8 mouse cellular contexts compared by ENCODE assay signal in the genomic region with DNA sequence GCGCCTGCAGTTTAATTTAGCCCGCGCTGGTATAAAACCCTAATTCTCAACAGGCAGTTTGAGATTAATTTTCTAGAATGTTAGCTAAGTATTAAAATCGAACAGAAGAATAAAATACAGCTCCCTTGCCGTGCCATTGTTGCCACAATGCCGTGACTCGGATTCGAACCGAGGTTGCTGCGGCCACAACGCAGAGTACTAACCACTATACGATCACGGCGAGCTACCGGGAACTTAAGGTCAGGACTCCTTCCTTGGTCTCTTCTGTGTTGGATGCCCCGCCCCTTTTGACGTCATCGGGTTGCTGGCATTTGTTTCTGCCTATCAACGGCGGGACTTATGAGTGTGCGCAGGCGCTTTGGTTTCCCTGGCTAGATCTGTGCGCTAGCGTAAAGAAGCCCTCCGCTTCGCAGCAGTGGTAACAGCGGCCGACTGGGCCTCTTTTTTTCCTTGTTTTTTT. TPM values are rescaled to one million over a fixed set of nuclear protein-coding genes. Genes with fewer than 3 reads are reported as not detected.
DNase-seq lines count a peak whose midpoint lies in the region; ATAC-seq lines count a peak whose summit lies in the region.

No protein-coding gene starts in this region.

- H3K27me3 ChIP-seq in hindbrain, embryonic 13.5 days = peaks cover 3% of the 10 kb centered on the region; the same call in 1 of the 2 replicates

- peak overlapping the region; percentile 76 for H3K9ac ChIP-seq in hindbrain, embryonic 13.5 days

- H3K9me3 ChIP-seq in hindbrain, embryonic 13.5 days = no peaks in the 10 kb centered on the region

- H3K27ac ChIP-seq in hindbrain, embryonic 13.5 days = peak overlapping the region; percentile 88

- under 1% methylated on average over 28 of the region's 28 CpGs for WGBS in hindbrain, embryonic 13.5 days

- no peaks in the 10 kb centered on the region for H3K36me3 ChIP-seq in hindbrain, embryonic 13.5 days

- ATAC-seq in hindbrain, embryonic 13.5 days (ENCODE audit: low FRiP score) = peak; percentile 93

- peak overlapping the region; percentile 50 for H3K4me3 ChIP-seq in hindbrain, embryonic 13.5 days

- H3K4me2 ChIP-seq in hindbrain, embryonic 13.5 days = peak overlapping the region; percentile 40

- DNase-seq in Muller cell, postnatal 12 days (ENCODE audit: inconsistent ontology term) = peak; percentile 95
- peak; percentile 97 for DNase-seq in cerebellum, adult 9-11 months
- peak; percentile 95 to 97 for DNase-seq in frontal cortex, postnatal 10 days (ENCODE audit: low spot score in 2 of 2)
- DNase-seq in layer of hippocampus, postnatal 25 days (ENCODE audit: extremely low spot score in 1 of 2, low spot score in 1 of 2) = peak; percentile 97 to 99
- peak; percentile 97 for DNase-seq in lung, postnatal 25 days (ENCODE audit: low spot score)
- DNase-seq in retina, embryonic 14.5 days (ENCODE audit: low spot score) = peak; percentile 99
- peak; percentile 98 for DNase-seq in thymus, postnatal 4 days

- H3K4me1 ChIP-seq in hindbrain, embryonic 13.5 days (replicated peaks) = peaks cover 9% of the 10 kb centered on the region

RNA-seq across cellular contexts. Expression of gene Shf, which starts 8.3 kb away (rescaled TPM):
- 12.9 and 13.5 TPM in 2 replicates for polyA plus RNA-seq in hindbrain, embryonic 13.5 days (2015; fragmentation: Nextera tagmentation; extraction: Ambion mirVana)
- total RNA-seq in layer of hippocampus, postnatal 25 days (2021) = 10 to 100 TPM; 60.7 to 62.2 TPM

RNA-seq across cellular contexts. Expression of gene Slc28a2, which starts 49.0 kb away (rescaled TPM):
- polyA plus RNA-seq in hindbrain, embryonic 13.5 days (2015; fragmentation: Nextera tagmentation; extraction: Ambion mirVana) = 0.05 and 0.14 TPM in 2 replicates
- total RNA-seq in layer of hippocampus, postnatal 25 days (2021) = under 1 TPM in 1 of 2 experiments, not detected in 1; 0.12 TPM

Comparison
In these comparisons a context has a peak if more than half of its experiments do, and no peak if none do; other contexts are left out.
1. Peak in every context shown above with its lines: DNase-seq, ATAC-seq, H3K4me3 ChIP-seq and H3K27ac ChIP-seq.